Mouse (Mus musculus): ENCODE measurements around the gene B830017H08Rik.

- TF ChIP-seq POLR2A (IDR thresholded peaks at IDR 0.05; ENCODE audit: control insufficient read depth, extremely low read depth, insufficient read depth, low read length, poor library complexity) (no peak), CTCF (IDR thresholded peaks at IDR 0.05; ENCODE audit: borderline replicate concordance, control insufficient read depth, extremely low read depth, insufficient read depth, low read length, poor library complexity) (no peak)
These were observed 4.7 kb upstream of the B830017H08Rik start for GRCm38 (mm10) chr16:17828229-17828628.
